Mouse (Mus musculus): ENCODE measurements at regions not wholly inside any gene's neighbourhood (a gene's known extent, or its start where the extent isn't known, plus 50 kb on each side); places are given as distances from the start of the nearest gene placed in this dataset.

- TF ChIP-seq CTCF (IDR thresholded peaks at IDR 0.05; ENCODE audit: extremely low read depth, insufficient read depth, low read length) = peak; percentile 97
- TF ChIP-seq POLR2A (IDR thresholded peaks at IDR 0.05; ENCODE audit: extremely low read depth, insufficient read depth, low read length) = no peak
Measured at GRCm38 (mm10) chr2:117438586-117439371, 96.0 kb upstream of the Rasgrp1 start.
